Mouse (Mus musculus) layer of hippocampus, adult 18-20 months (tissue): Measurements from ENCODE around the gene Parp2. TPM values are rescaled to one million over a fixed set of nuclear protein-coding genes. Genes with fewer than 3 reads are reported as not detected.
A peak's percentile ranks its signal among the peaks of the same experiment; 100 is the strongest.
"Not testable (repeated sequence)": the region's sequence is repeated elsewhere in the genome, so short reads cannot be mapped to it uniquely, and the experiment has no call there.

Experiments used
- DNase-seq, 2 experiments: peaks; one replicate each; pipeline ENCODE4 v3.0.0; 2022; ENCODE audit warnings: low spot score in 2 of 2
- total RNA-seq, 2 experiments: library from RNA; stranded (reverse); gene quantifications; 2 replicates each; pipeline ENCODE4 v1.2.3; 2021

Gene Parp2
- total RNA-seq, 2 experiments from 2014 or later = 22.1 to 28.9 TPM

GRCm38 (mm10) chr14:50826579-50826978, 18.9 kb downstream of the Parp2 start:
- DNase-seq = peak in 1 of 2 experiments; percentile 14

- DNase-seq = no peak
Observed at GRCm38 (mm10) chr14:50829878-50830277, 22.2 kb downstream of the Parp2 start.

GRCm38 (mm10) chr14:50833964-50834363, 26.3 kb downstream of the Parp2 start:
- DNase-seq = no peak

- DNase-seq = no peak
Observed at GRCm38 (mm10) chr14:50834435-50834834, 26.8 kb downstream of the Parp2 start.

- no peak for DNase-seq
Observed at GRCm38 (mm10) chr14:50837236-50837635, 29.6 kb downstream of the Parp2 start.

GRCm38 (mm10) chr14:50855788-50856187, 48.1 kb downstream of the Parp2 start:
- no peak for DNase-seq

- no peak for DNase-seq
Observed at GRCm38 (mm10) chr14:50862641-50863040, 55.0 kb downstream of the Parp2 start.

GRCm38 (mm10) chr14:50865005-50865404, 57.4 kb downstream of the Parp2 start:
- DNase-seq = not testable (repeated sequence)

GRCm38 (mm10) chr14:50866966-50867365, 59.3 kb downstream of the Parp2 start:
- no peak for DNase-seq

GRCm38 (mm10) chr14:50868211-50868610, 60.6 kb downstream of the Parp2 start:
- no peak for DNase-seq

GRCm38 (mm10) chr14:50868656-50869055, 61.0 kb downstream of the Parp2 start:
- DNase-seq = no peak

- peak in 1 of 2 experiments; percentile 31 for DNase-seq
Observed at GRCm38 (mm10) chr14:50869889-50870804, 62.5 kb downstream of the Parp2 start, which contains the start of gene Tep1. Tep1 (minus strand) TSS chr14:50870560.

- no peak for DNase-seq
Observed at GRCm38 (mm10) chr14:50870805-50871143, 63.1 kb downstream of the Parp2 start.

Other genes with a start within 250 kb of the Parp2 start
- gene Olfr744, start 193.0 kb upstream of the Parp2 start, total RNA-seq = not detected
- gene Olfr745, start 168.5 kb upstream of the Parp2 start, total RNA-seq = not detected
- gene Olfr746, start 160.8 kb upstream of the Parp2 start, total RNA-seq = not detected
- not detected for gene Olfr747, start 114.6 kb upstream of the Parp2 start, total RNA-seq
- gene Olfr748, start 100.5 kb upstream of the Parp2 start, total RNA-seq = not detected
- not detected for gene Olfr749, start 62.7 kb upstream of the Parp2 start, total RNA-seq
- 10 to 100 TPM; 58.9 to 62.2 TPM for gene Ttc5, start 22.3 kb upstream of the Parp2 start, total RNA-seq
- gene Ccnb1ip1, start 109 bp upstream of the Parp2 start, total RNA-seq = not detected
- 1 to 10 TPM; 2.9 to 3.6 TPM for gene Tep1, start 62.7 kb downstream of the Parp2 start, total RNA-seq
- gene Klhl33, start 89.7 kb downstream of the Parp2 start, total RNA-seq = 1 to 10 TPM; 3.7 to 5.9 TPM
- 10 to 100 TPM; 34.9 to 39.0 TPM for gene Osgep, start 117.1 kb downstream of the Parp2 start, total RNA-seq
- gene Apex1, start 117.1 kb downstream of the Parp2 start, total RNA-seq = 10 to 100 TPM; 62.8 to 65.7 TPM
- 10 to 100 TPM; 86.4 to 96.1 TPM for gene Pip4p1, start 123.0 kb downstream of the Parp2 start, total RNA-seq
- 10 to 100 TPM; 13.1 to 18.3 TPM for gene Pnp, start 123.2 kb downstream of the Parp2 start, total RNA-seq
- gene Gm49342, start 136.7 kb downstream of the Parp2 start, total RNA-seq = 1 to 10 TPM; 6.2 to 9.3 TPM
- gene Pnp2, start 148.2 kb downstream of the Parp2 start, total RNA-seq = 1 to 10 TPM in 1 of 2 experiments, under 1 TPM in 1; 0.94 to 1.3 TPM
- gene Rnase10, start 199.9 kb downstream of the Parp2 start, total RNA-seq = not detected
- not detected for gene Rnase9, start 234.0 kb downstream of the Parp2 start, total RNA-seq
- gene Rnase11, start 242.3 kb downstream of the Parp2 start, total RNA-seq = not detected
- gene Rnase12, start 249.8 kb downstream of the Parp2 start, total RNA-seq = not detected